Mouse (Mus musculus): Measurements from ENCODE around the gene Setd1b.

The Setd1b gene

DNA sequence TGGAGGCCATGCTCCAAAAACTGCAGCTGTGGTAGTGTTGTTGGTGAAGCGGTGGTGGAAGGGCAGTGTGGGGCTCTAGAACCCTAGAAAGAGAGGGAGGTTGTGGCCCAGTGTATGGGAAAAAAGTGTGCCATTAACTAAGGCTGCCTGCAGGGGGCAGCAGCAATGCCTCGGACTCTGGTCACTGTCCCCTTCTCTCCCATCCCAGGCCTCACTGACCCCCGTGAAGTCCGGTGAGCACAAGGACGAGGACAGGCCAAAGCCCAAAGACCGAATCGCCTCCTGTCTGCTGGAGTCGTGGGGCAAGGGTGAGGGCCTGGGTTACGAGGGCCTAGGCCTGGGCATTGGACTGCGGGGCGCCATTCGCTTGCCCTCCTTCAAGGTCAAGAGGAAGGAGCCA lies 14.8 kb downstream of the Setd1b start:
- in situ Hi-C loops (cut with MboI, MseI) = no loop called here

GRCm38 (mm10) chr5:123157972-123158371 lies 16.0 kb downstream of the Setd1b start:
- in situ Hi-C loops (cut with MboI, MseI) = no loop called here

DNA sequence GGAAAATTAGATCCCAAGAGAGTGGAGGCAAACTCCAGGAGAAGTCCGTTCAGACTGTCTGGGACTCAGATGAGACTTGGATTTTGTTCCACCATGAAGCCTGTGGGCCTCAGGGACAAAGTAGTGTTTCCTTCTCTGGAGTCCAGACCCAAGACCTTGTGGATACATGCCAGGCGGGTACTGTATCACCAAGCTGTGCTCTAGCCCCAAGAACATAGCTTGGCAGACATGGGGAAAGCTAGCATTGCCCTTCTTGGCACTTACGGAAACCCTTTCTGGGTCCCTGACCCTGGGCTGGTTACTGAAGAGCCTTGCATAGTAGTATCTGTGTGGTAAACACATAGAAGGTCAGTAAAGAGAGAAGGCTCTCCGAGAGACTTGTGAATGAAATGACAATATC lies 17.5 kb downstream of the Setd1b start:
- in situ Hi-C loops (cut with MboI, MseI) = no loop called here

DNA sequence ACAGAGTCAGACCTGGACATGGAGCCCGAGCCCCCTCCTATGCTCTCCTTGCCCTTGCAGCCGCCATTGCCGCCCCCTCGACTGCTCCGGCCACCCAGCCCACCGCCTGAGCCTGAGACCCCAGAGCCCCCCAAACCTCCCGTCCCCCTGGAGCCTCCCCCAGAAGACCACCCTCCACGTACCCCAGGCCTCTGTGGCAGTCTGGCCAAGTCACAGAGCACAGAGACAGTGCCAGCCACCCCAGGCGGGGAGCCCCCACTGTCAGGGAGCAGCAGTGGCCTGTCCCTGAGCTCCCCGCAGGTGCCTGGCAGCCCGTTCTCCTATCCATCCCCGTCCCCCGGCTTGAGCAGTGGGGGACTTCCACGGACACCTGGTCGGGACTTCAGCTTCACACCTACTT lies 17.9 kb downstream of the Setd1b start:
- in situ Hi-C loops (cut with MboI, MseI) = no loop called here

GRCm38 (mm10) chr5:123160341-123160740 lies 18.3 kb downstream of the Setd1b start:
- in situ Hi-C loops (cut with MboI, MseI) = no loop called here

- in situ Hi-C loops (cut with MboI, MseI) = no loop called here
Measured at GRCm38 (mm10) chr5:123162942-123163341, 20.9 kb downstream of the Setd1b start.

DNA sequence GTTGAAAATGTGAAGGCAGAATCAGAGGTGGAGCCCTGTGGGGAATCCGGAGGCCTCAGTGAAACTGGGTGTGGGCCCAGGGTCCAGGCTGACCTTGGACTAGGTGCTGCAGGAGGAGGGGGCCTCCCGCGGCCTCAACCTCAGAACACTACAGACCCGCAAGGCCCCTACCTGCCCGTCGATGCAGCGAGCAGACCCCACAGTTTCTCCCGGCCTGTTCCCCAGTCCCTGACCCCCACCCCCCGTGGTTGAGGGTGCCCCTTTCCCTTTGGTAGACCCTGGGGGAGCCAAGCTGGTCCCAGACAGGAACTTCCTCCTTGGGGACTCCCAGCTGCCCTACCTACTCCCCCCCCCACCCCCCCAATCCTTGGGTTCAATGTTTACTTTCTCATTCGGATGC lies 24.4 kb downstream of the Setd1b start:
- in situ Hi-C loops (cut with MboI, MseI) = no loop called here

DNA sequence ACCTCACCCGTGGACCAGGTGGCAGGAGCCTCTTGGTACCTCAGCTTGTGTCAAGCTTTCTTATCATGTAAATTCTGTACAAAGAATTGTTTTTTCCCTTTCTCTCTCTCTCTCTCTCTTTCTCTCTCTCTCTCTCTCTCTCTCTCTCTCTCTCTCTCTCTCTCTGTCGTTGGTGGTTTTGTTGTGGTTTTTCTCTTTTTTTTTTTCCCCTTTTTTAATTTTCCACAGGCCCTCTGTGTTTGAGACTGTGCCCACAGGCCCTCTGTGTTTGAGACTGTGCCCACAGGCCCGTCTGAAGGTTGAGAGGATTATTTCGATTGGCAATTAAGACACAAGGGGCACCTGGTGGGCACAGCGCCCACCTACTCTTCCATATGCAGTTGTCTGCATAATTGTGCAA lies 25.6 kb downstream of the Setd1b start:
- in situ Hi-C loops (cut with MboI, MseI) = no loop called here

- in situ Hi-C loops (cut with MboI, MseI) = no loop called here
Measured at GRCm38 (mm10) chr5:123169284-123169683, 27.3 kb downstream of the Setd1b start, which contains the start of gene Psmd9. Gene Psmd9 (plus strand): TSS chr5:123169413.

DNA sequence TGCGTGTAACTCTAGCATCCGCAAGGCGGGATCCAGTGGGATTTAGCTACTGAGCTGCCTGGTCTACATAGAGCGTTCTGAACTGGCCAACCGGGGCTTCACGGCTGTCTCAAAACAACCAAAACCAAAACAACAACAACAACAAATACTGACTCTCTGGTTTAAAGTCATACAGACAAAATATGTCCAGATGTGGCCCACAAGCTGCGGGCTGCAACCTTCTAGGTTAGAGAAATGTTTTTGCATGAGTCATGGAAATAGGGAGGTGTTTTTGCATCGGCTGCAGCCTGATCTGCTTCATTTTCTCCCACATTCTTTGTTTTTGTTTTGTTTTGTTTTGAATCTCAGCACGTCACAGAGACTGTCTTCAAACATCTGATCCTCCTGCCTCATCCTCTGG lies 28.4 kb downstream of the Setd1b start:
- in situ Hi-C loops (cut with MboI, MseI) = loop anchor here (5.0 kb wide), 2 partner anchors 48 to 108 kb away; no protein-coding TSS in a partner anchor

- in situ Hi-C loops (cut with MboI, MseI) = loop anchor here (5.0 kb wide), 2 partner anchors 49 to 109 kb away; no protein-coding TSS in a partner anchor
Measured at GRCm38 (mm10) chr5:123171646-123172350, 29.8 kb downstream of the Setd1b start.

GRCm38 (mm10) chr5:123178792-123179191 lies 36.8 kb downstream of the Setd1b start:
- in situ Hi-C loops (cut with MboI, MseI) = no loop called here

DNA sequence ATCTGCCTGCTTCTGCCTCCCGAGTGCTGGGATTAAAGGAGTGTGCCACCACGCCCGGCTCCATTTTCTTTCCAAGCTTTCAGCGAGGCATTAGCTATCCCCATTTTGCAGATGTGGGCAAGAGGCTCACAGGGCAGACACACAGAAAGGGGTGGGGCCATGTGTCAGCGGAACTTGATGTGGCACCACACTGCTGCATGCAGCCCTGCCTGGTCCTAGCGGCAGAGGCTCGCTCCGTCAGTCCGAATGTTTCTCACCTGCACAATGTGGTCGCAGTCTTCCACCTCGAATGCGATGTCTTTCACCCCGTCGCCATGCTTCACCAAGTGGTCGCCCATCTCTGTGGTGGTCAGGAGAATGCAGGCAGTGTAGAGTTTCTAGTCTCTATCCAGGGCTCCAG lies 38.4 kb downstream of the Setd1b start:
- in situ Hi-C loops (cut with MboI, MseI) = no loop called here

GRCm38 (mm10) chr5:123181536-123181935 lies 39.5 kb downstream of the Setd1b start:
- in situ Hi-C loops (cut with MboI, MseI) = no loop called here

DNA sequence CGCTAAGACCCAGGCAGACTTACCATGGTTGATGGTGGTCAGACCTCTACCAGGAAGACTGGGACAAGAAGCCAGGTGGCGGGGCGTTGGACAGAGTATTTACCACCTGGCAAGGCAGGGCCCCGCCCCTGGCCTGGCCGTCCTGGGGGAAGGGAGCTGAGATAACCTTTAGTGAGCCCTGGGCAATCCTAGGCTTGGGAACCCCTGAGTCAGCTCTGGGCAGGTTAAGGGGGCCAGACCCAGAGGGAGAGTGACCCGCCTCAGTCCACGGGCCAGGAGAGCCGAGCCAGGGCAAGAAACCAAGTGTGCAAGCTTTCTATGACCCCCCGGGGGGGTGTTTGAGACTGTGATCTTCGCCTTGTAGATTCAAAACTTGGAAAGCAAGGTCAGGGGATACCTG lies 40.7 kb downstream of the Setd1b start, which contains the start of gene Hpd:
Hpd (minus strand) TSS at position 77 of the 400 bp plus-strand sequence.
- in situ Hi-C loops (cut with MboI, MseI) = no loop called here

DNA sequence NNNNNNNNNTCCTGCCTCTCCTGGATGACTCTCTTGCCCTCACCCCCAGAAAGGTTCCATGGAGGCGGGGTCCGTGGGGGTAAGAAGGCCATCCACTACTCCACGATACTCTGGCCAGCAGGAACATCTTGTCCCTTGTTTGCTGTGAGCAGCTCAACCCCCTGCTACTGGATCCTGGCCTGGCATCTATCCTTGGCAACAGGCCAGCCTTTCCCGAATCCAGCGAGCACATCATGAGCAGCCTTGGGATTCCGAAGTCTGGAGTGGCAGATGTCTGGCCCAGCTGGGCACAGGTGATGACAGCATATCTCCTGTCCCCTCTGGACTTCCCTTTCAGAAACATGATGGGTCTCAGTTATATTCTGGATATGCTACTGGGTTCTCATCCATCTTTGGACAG lies 44.0 kb downstream of the Setd1b start:
- in situ Hi-C loops (cut with MboI, MseI) = no loop called here

DNA sequence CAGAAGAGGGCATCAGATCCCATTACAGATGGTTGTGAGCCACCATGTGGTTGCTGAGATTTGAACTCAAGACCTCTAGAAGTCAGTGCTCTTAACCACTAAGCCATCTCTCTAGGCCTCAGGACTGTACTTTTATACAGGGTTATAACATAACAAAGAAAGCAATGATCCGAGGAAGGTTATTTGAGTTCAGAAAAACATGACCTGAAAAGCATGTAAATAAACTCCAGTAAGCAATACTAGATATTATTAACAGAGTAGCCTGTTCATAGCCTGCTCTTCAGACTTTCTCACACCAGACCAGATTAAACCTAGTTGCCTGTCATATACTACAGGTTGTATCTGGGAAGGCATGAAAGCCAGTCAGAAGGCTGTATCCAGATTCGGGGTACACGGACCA lies 45.3 kb downstream of the Setd1b start:
- in situ Hi-C loops (cut with MboI, MseI) = no loop called here

DNA sequence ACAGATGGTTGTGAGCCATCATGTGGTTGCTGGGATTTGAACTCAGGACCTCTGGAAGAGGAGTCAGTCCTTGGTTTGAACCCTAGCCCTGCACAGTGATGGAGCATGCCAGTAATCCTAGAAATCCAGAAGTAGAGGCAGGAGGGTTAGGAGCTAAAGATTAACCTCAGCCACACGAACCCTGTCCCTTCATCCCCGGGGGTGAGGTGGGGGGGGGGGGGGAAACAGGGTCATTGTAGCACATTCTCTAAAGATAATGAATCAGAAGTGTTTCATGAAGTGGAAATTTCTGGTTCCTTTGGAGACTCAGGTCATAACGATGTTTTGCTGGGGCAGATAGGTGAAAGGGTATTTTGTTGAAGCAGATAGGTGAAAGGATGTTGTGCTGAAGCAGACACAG lies 48.9 kb downstream of the Setd1b start:
- in situ Hi-C loops (cut with MboI, MseI) = no loop called here

DNA sequence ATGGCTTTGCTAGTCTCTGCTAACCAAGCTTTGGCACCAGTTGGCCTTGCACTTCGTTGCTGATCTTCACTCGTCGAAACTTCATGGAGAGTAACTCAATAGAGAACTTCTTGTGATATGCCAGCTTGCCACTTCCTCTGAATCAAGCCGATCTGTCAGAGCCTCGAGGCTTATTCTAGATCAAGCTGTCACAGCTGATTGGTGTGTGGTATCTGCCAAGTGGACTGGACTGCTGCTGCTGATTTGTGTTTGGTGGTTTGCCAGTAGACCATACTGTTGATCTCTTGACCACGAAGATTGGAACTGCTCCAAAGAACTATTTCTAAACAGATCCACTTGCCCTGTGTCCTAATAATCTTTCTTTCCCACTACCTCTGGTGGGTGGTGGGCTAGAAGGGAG lies 49.4 kb downstream of the Setd1b start:
- in situ Hi-C loops (cut with MboI, MseI) = no loop called here

- in situ Hi-C loops (cut with MboI, MseI) = no loop called here
Measured at GRCm38 (mm10) chr5:123192606-123193150, 50.7 kb downstream of the Setd1b start.

DNA sequence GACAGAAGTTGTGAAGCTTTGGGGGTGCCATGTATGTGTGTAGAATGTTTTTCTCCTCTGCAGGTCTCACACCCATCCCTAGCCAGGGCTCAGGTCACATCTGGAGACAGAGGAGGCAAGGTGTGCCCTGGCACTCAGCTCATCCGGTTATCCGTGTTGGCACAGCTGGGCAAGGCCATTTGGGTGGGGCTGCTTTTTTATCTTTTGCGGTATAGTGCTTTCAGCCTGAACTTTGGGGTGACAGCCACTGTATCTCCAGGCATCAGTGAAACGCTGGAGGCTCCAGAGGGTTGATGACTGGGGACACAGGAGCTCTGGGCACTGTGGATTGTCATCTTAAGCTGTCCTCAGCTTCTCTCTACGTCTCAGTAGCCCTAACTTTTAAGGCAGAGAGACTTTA lies 51.4 kb downstream of the Setd1b start:
- in situ Hi-C loops (cut with MboI, MseI) = no loop called here

GRCm38 (mm10) chr5:123194856-123195255 lies 52.9 kb downstream of the Setd1b start:
- in situ Hi-C loops (cut with MboI, MseI) = no loop called here

- in situ Hi-C loops (cut with MboI, MseI) = no loop called here
Measured at GRCm38 (mm10) chr5:123195500-123196000, 53.6 kb downstream of the Setd1b start.

All from T-helper 1 cell (primary cell).